Mouse (Mus musculus): ENCODE results near the gene Itgb3bp.

The Itgb3bp gene

GRCm38 (mm10) chr4:99752426-99752825 is 177.2 kb downstream of the Itgb3bp start:
- in situ Hi-C loops (cut with MboI, MseI) = no loop called here

- in situ Hi-C loops (cut with MboI, MseI) = no loop called here
These were observed 189.8 kb downstream of the Itgb3bp start for GRCm38 (mm10) chr4:99739836-99740235.

- in situ Hi-C loops (cut with MboI, MseI) = loop anchor here (10.0 kb wide), 1 partner anchor 189 kb away; no protein-coding TSS in a partner anchor
These were observed 203.6 kb downstream of the Itgb3bp start for GRCm38 (mm10) chr4:99725914-99726451.

GRCm38 (mm10) chr4:99724331-99724730 is 205.3 kb downstream of the Itgb3bp start:
- in situ Hi-C loops (cut with MboI, MseI) = loop anchor here (10.0 kb wide), 1 partner anchor 190 kb away; no protein-coding TSS in a partner anchor

GRCm38 (mm10) chr4:99717905-99718304 is 211.7 kb downstream of the Itgb3bp start:
- in situ Hi-C loops (cut with MboI, MseI) = no loop called here

- in situ Hi-C loops (cut with MboI, MseI) = no loop called here
These were observed 213.7 kb downstream of the Itgb3bp start for GRCm38 (mm10) chr4:99715783-99716416.

Measured in T-helper 1 cell (primary cell).